Mouse (Mus musculus) kidney, adult 11 months (tissue): ENCODE data around the gene Wdr63.
A peak's percentile ranks its signal among the peaks of the same experiment; 100 is the strongest.

Source experiments
- DNase-seq: peaks from one replicate; pipeline ENCODE4 v3.0.0; 2022

Gene Wdr63

GRCm38 (mm10) chr3:146107921-146108571 lies at the start of gene Wdr63:
Gene Wdr63, minus strand, starts transcription at chr3:146108130.
- DNase-seq = peak; percentile 46

- no peak for DNase-seq
Observed at GRCm38 (mm10) chr3:146156811-146157210, 48.9 kb upstream of the Wdr63 start.

- no peak for DNase-seq
Observed at GRCm38 (mm10) chr3:146155628-146156576, 48.0 kb upstream of the Wdr63 start.

GRCm38 (mm10) chr3:146153862-146154611 lies 46.1 kb upstream of the Wdr63 start:
- no peak for DNase-seq

GRCm38 (mm10) chr3:146152913-146153312 lies 45.0 kb upstream of the Wdr63 start:
- no peak for DNase-seq

- no peak for DNase-seq
Observed at GRCm38 (mm10) chr3:146152348-146152747, 44.4 kb upstream of the Wdr63 start.

GRCm38 (mm10) chr3:146151755-146152154 lies 43.8 kb upstream of the Wdr63 start:
- DNase-seq = no peak

GRCm38 (mm10) chr3:146151328-146151727 lies 43.4 kb upstream of the Wdr63 start:
- DNase-seq = no peak

- peak; percentile 47 for DNase-seq
Observed at GRCm38 (mm10) chr3:146150560-146150959, 42.6 kb upstream of the Wdr63 start.

- no peak for DNase-seq
Observed at GRCm38 (mm10) chr3:146150058-146150400, 42.1 kb upstream of the Wdr63 start.

GRCm38 (mm10) chr3:146149156-146150057 lies 41.5 kb upstream of the Wdr63 start, which contains the start of gene Mcoln2:
Gene Mcoln2, plus strand, starts transcription at chr3:146149833.
- no peak for DNase-seq

- DNase-seq = no peak
Observed at GRCm38 (mm10) chr3:146146131-146146530, 38.2 kb upstream of the Wdr63 start.

GRCm38 (mm10) chr3:146145501-146145900 lies 37.6 kb upstream of the Wdr63 start:
- no peak for DNase-seq

GRCm38 (mm10) chr3:146142523-146142922 lies 34.6 kb upstream of the Wdr63 start:
- DNase-seq = no peak

GRCm38 (mm10) chr3:146140276-146140675 lies 32.3 kb upstream of the Wdr63 start:
- DNase-seq = no peak

GRCm38 (mm10) chr3:146136422-146136821 lies 28.5 kb upstream of the Wdr63 start:
- peak; percentile 10 for DNase-seq

GRCm38 (mm10) chr3:146135417-146135816 lies 27.5 kb upstream of the Wdr63 start:
- DNase-seq = no peak

- no peak for DNase-seq
Observed at GRCm38 (mm10) chr3:146134834-146135233, 26.9 kb upstream of the Wdr63 start.

- no peak for DNase-seq
Observed at GRCm38 (mm10) chr3:146127205-146127604, 19.3 kb upstream of the Wdr63 start.

- no peak for DNase-seq
Observed at GRCm38 (mm10) chr3:146123464-146123825, 15.5 kb upstream of the Wdr63 start.

- DNase-seq = no peak
Observed at GRCm38 (mm10) chr3:146122807-146123463, 15.0 kb upstream of the Wdr63 start.

- DNase-seq = no peak
Observed at GRCm38 (mm10) chr3:146122125-146122420, 14.1 kb upstream of the Wdr63 start.
